Mouse (Mus musculus): ENCODE results near the gene Myrfl. TPM values are rescaled to one million over a fixed set of nuclear protein-coding genes. Genes with fewer than 3 reads are reported as not detected.

Gene Myrfl
- total RNA-seq, 2 experiments from 2014 or later = 0.23 TPM; not detected in 1

- no peak overlapping the region for H3K4me3 ChIP-seq
- no peak for TF ChIP-seq CTCF (IDR thresholded peaks at IDR 0.05)
- no peak overlapping the region for H3K27ac ChIP-seq
- no peak for DNase-seq (ENCODE audit: extremely low spot score in 1 of 2, low spot score in 2 of 2)
- intact Hi-C loops (cut with DNase I) = no loop called here
Measured at GRCm38 (mm10) chr10:116870819-116871218, 25.9 kb downstream of the Myrfl start.

GRCm38 (mm10) chr10:116853159-116853845 lies 43.4 kb downstream of the Myrfl start:
- intact Hi-C loops (cut with DNase I) = loop anchor here (10.0 kb wide), 1 partner anchor 649 kb away; no protein-coding TSS in a partner anchor
- TF ChIP-seq CTCF (IDR thresholded peaks at IDR 0.05) = no peak
- DNase-seq (ENCODE audit: extremely low spot score in 1 of 2, low spot score in 2 of 2) = no peak
- Histone ChIP-seq H3K4me3 (no peak overlapping the region), H3K27ac (no peak overlapping the region)

GRCm38 (mm10) chr10:116848749-116849473 lies 47.8 kb downstream of the Myrfl start:
- intact Hi-C loops (cut with DNase I) = loop anchor here (2.0 to 5.0 kb wide), 5 partner anchors 107 to 518 kb away; partner anchors contain the start of gene Cnot2
- DNase-seq (ENCODE audit: extremely low spot score in 1 of 2, low spot score in 2 of 2) = peak; percentile 80 to 87
- H3K27ac ChIP-seq = no peak overlapping the region
- peak; percentile 91 for TF ChIP-seq CTCF (IDR thresholded peaks at IDR 0.05)
- H3K4me3 ChIP-seq = peak overlapping the region; percentile 24

GRCm38 (mm10) chr10:116841551-116841950 lies 55.2 kb downstream of the Myrfl start:
- no peak for DNase-seq (ENCODE audit: extremely low spot score in 1 of 2, low spot score in 2 of 2)
- Histone ChIP-seq H3K4me3 (no peak overlapping the region), H3K27ac (no peak overlapping the region)
- intact Hi-C loops (cut with DNase I) = no loop called here
- no peak for TF ChIP-seq CTCF (IDR thresholded peaks at IDR 0.05)

- H3K4me3 ChIP-seq = no peak overlapping the region
- intact Hi-C loops (cut with DNase I) = no loop called here
- no peak for DNase-seq (ENCODE audit: extremely low spot score in 1 of 2, low spot score in 2 of 2)
- no peak for TF ChIP-seq CTCF (IDR thresholded peaks at IDR 0.05)
- no peak overlapping the region for H3K27ac ChIP-seq
Measured at GRCm38 (mm10) chr10:116830676-116831075, 66.0 kb downstream of the Myrfl start.

GRCm38 (mm10) chr10:116828099-116828498 lies 68.6 kb downstream of the Myrfl start:
- no peak for DNase-seq (ENCODE audit: extremely low spot score in 1 of 2, low spot score in 2 of 2)
- intact Hi-C loops (cut with DNase I) = no loop called here
- Histone ChIP-seq H3K4me3 (no peak overlapping the region), H3K27ac (no peak overlapping the region)
- no peak for TF ChIP-seq CTCF (IDR thresholded peaks at IDR 0.05)

- intact Hi-C loops (cut with DNase I) = no loop called here
- DNase-seq (ENCODE audit: extremely low spot score in 1 of 2, low spot score in 2 of 2) = no peak
- no peak for TF ChIP-seq CTCF (IDR thresholded peaks at IDR 0.05)
- H3K27ac ChIP-seq = no peak overlapping the region
- H3K4me3 ChIP-seq = no peak overlapping the region
Measured at GRCm38 (mm10) chr10:116827306-116827705, 69.4 kb downstream of the Myrfl start.

- intact Hi-C loops (cut with DNase I) = no loop called here
- Histone ChIP-seq H3K4me3 (no peak overlapping the region), H3K27ac (no peak overlapping the region)
- no peak for DNase-seq (ENCODE audit: extremely low spot score in 1 of 2, low spot score in 2 of 2)
- no peak for TF ChIP-seq CTCF (IDR thresholded peaks at IDR 0.05)
Measured at GRCm38 (mm10) chr10:116815311-116816060, 81.2 kb downstream of the Myrfl start.

- Histone ChIP-seq H3K27ac (no peak overlapping the region), H3K4me3 (no peak overlapping the region)
- TF ChIP-seq CTCF (IDR thresholded peaks at IDR 0.05) = no peak
- intact Hi-C loops (cut with DNase I) = no loop called here
- no peak for DNase-seq (ENCODE audit: extremely low spot score in 1 of 2, low spot score in 2 of 2)
Measured at GRCm38 (mm10) chr10:116813150-116813549, 83.6 kb downstream of the Myrfl start.

GRCm38 (mm10) chr10:116810738-116811137 lies 86.0 kb downstream of the Myrfl start:
- intact Hi-C loops (cut with DNase I) = no loop called here
- Histone ChIP-seq H3K4me3 (no peak overlapping the region), H3K27ac (no peak overlapping the region)
- DNase-seq (ENCODE audit: extremely low spot score in 1 of 2, low spot score in 2 of 2) = peak; percentile 24 to 25
- no peak for TF ChIP-seq CTCF (IDR thresholded peaks at IDR 0.05)

- intact Hi-C loops (cut with DNase I) = no loop called here
- no peak overlapping the region for H3K4me3 ChIP-seq
- DNase-seq (ENCODE audit: extremely low spot score in 1 of 2, low spot score in 2 of 2) = no peak
- no peak for TF ChIP-seq CTCF (IDR thresholded peaks at IDR 0.05)
- H3K27ac ChIP-seq = no peak overlapping the region
Measured at GRCm38 (mm10) chr10:116809383-116809782, 87.3 kb downstream of the Myrfl start.

Measured in left cerebral cortex, adult 2 months (tissue).